Mouse (Mus musculus) gastrocnemius, adult 8-10 months (tissue): ENCODE measurements at regions not wholly inside any gene's neighbourhood (a gene's known extent, or its start where the extent isn't known, plus 50 kb on each side); places are given as distances from the start of the nearest gene placed in this dataset.

Experiments used
- DNase-seq, 2 experiments: peaks; one replicate each; pipeline ENCODE4 v3.0.0; 2022; ENCODE audit warnings: low spot score in 2 of 2

GRCm38 (mm10) chr16:21359459-21359858 lies 63.5 kb upstream of the Vps8 start:
- no peak for DNase-seq

GRCm38 (mm10) chr16:21361406-21361805 lies 61.5 kb upstream of the Vps8 start:
- DNase-seq = no peak

DNA sequence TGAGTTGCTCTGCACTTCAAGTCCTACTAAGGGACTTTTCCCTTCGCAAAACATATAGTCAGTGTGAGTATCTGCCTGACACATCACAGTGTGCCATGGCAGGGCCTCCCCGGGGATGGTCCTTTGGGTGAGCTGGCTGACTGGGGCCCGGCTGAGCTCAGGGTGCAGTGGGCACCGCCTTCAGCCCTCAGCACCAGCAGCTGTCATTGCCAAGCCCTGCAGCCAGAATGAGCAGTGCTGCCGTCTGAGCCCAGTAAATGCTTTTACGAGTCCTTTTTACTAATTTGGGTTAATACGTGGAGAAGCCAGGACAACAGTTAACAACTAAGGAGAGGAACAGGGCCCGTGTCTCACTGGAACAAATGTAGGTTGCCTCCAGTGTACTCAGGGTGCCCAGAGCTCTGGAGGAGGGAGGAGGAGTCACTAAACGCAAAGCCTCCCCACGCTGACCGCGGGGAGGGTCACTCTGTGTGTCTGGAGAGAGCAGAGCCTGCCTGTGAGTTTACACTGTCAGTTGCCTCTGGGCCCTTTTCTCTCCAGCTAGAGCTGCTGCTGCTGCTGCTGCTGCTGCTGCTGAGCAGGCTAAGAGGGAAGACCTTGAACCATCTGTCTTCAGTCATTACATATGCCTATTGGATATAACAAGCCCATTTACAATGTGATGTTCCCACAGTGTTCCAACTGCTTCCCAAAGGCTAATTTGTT lies 60.1 kb upstream of the Vps8 start:
- no peak for DNase-seq

GRCm38 (mm10) chr16:21364885-21365284 lies 58.0 kb upstream of the Vps8 start:
- no peak for DNase-seq

DNA sequence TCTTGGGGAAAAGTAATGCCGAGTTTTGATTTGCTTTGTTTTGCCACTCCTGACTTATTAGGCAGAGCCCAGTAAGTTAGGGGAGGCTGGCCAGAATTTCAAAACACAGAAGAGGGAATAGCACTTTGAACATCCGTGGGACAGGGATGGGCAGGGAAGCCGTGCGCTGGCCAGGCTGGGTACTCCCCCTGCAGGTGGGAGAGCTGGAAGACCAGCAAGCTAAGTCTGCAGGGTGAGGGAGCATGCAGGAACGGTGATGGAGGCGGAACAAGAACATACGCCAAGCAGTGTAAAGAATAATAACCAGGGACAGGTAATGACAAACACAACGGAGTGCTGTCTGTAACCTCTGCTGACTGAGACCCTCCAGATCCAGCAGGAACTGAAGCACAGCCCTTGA lies 55.5 kb upstream of the Vps8 start:
- no peak for DNase-seq

GRCm38 (mm10) chr16:21368821-21369220 lies 54.1 kb upstream of the Vps8 start:
- DNase-seq = no peak

DNA sequence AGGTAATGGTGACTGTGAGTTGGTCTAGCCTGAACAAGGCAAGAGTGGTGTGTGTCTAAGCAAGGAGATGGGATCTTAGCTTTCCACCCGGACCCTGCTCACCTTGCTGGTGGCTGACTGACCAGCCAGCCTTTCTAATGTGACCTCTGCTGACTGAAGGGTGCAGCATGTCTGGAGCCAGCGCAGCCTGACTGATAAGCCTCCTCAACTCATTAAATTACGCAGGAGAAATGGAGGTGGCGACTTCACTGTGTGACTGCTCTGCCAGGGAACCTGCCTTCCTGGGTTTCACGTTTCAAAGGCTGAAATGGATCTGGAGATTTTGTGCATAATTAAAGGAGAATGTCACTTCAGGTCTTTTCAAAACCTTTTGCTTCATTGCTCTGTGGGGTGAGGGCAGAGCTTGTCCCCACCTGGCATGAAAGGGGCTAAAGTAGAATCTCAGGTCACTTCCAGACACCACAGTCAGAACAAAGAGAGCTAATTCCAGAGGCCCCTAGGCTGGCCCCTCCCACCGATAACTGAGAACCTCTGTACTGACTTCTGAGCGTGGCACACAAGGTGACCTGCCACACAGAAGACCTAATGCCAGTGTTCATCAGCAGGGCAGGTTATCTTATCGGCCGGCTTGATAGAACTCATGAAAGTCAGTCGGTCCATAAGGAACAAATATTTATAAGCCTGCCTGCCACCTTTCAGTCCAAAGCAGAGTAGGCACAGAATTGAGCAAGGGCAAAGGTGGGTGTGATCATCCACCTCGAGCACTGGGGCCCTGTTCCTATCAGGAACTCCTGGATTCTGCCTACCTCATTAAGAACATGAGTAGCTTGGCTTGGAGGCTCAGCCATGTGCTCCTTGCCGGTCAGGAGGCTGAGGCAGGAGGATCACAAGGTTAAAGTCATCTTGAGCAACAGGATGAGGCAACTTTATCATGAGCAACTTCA lies 53.1 kb upstream of the Vps8 start:
- no peak for DNase-seq
